Mouse (Mus musculus) heart, adult 2 months (tissue): ENCODE results near the gene Pstpip1.

Source experiments
- CTCF ChIP-seq: fragments of 200-600 bp; IDR thresholded peaks from 2 replicates; pipeline ENCODE4 v1.8.1; 2022; ENCODE audit warnings: antibody characterized with exemption, mild to moderate bottlenecking, moderate library complexity
- POLR2A ChIP-seq: fragments of 200-500 bp; IDR thresholded peaks from 2 replicates; pipeline ENCODE4 v1.6.1; 2011; ENCODE audit warnings: mild to moderate bottlenecking, low read depth, low read length, control low read depth; ENCODE audit not compliant: insufficient read depth

- TF ChIP-seq POLR2A (no peak), CTCF (peak; percentile 47)
Measured at GRCm38 (mm10) chr9:56092102-56092501, 2.3 kb downstream of the Pstpip1 start.
